Mouse (Mus musculus) kidney, postnatal 14 days (tissue): ENCODE results near the gene Psors1c2.

Experiments
- DNase-seq: peaks from one replicate; pipeline ENCODE4 v3.0.0; 2022; ENCODE audit warnings: mixed read lengths

Gene Psors1c2

GRCm38 (mm10) chr17:35517526-35517925 is 15.5 kb upstream of the Psors1c2 start:
- no peak for DNase-seq

- peak; percentile 18 for DNase-seq
Observed at GRCm38 (mm10) chr17:35524354-35524753, 8.6 kb upstream of the Psors1c2 start.

- DNase-seq = no peak
Observed at GRCm38 (mm10) chr17:35526644-35527043, 6.4 kb upstream of the Psors1c2 start.

- peak; percentile 29 for DNase-seq
Observed at GRCm38 (mm10) chr17:35532360-35532759, 641 bp upstream of the Psors1c2 start.

- peak; percentile 80 for DNase-seq
Observed at GRCm38 (mm10) chr17:35534343-35534742, 1.3 kb downstream of the Psors1c2 start.

GRCm38 (mm10) chr17:35537421-35537820 is 4.4 kb downstream of the Psors1c2 start:
- no peak for DNase-seq

- no peak for DNase-seq
Observed at GRCm38 (mm10) chr17:35538476-35538875, 5.5 kb downstream of the Psors1c2 start.

GRCm38 (mm10) chr17:35539540-35539939 is 6.5 kb downstream of the Psors1c2 start:
- DNase-seq = no peak

- no peak for DNase-seq
Observed at GRCm38 (mm10) chr17:35542761-35543411, 9.9 kb downstream of the Psors1c2 start.

GRCm38 (mm10) chr17:35543412-35543861 is 10.4 kb downstream of the Psors1c2 start:
- no peak for DNase-seq

GRCm38 (mm10) chr17:35544001-35544400 is 11.0 kb downstream of the Psors1c2 start:
- DNase-seq = no peak

- DNase-seq = peak; percentile 41
Observed at GRCm38 (mm10) chr17:35544680-35545079, 11.7 kb downstream of the Psors1c2 start.

- no peak for DNase-seq
Observed at GRCm38 (mm10) chr17:35547465-35547864, 14.5 kb downstream of the Psors1c2 start.

GRCm38 (mm10) chr17:35548636-35549035 is 15.6 kb downstream of the Psors1c2 start:
- DNase-seq = no peak

GRCm38 (mm10) chr17:35549437-35550142 is 16.6 kb downstream of the Psors1c2 start:
- DNase-seq = peak; percentile 53

- DNase-seq = no peak
Observed at GRCm38 (mm10) chr17:35550143-35550494, 17.1 kb downstream of the Psors1c2 start.

GRCm38 (mm10) chr17:35550871-35551270 is 17.9 kb downstream of the Psors1c2 start:
- no peak for DNase-seq

GRCm38 (mm10) chr17:35551881-35552414 is 18.9 kb downstream of the Psors1c2 start, which contains the start of gene Cdsn:
Gene Cdsn (plus strand): TSS chr17:35552128.
- DNase-seq = no peak

- DNase-seq = no peak
Observed at GRCm38 (mm10) chr17:35554321-35554720, 21.3 kb downstream of the Psors1c2 start.

- DNase-seq = no peak
Observed at GRCm38 (mm10) chr17:35554761-35555397, 21.9 kb downstream of the Psors1c2 start.

- no peak for DNase-seq
Observed at GRCm38 (mm10) chr17:35556186-35556765, 23.3 kb downstream of the Psors1c2 start.

- peak; percentile 63 for DNase-seq
Observed at GRCm38 (mm10) chr17:35556812-35557211, 23.8 kb downstream of the Psors1c2 start.

GRCm38 (mm10) chr17:35557351-35557750 is 24.4 kb downstream of the Psors1c2 start:
- no peak for DNase-seq
